Mouse (Mus musculus) heart, adult 9 months (tissue): ENCODE data around the gene Sdad1.

ENCODE experiments used
- DNase-seq, 2 experiments: peaks; one replicate each; pipeline ENCODE4 v3.0.0; 2022; ENCODE audit warnings: low spot score in 2 of 2

Gene Sdad1

DNA sequence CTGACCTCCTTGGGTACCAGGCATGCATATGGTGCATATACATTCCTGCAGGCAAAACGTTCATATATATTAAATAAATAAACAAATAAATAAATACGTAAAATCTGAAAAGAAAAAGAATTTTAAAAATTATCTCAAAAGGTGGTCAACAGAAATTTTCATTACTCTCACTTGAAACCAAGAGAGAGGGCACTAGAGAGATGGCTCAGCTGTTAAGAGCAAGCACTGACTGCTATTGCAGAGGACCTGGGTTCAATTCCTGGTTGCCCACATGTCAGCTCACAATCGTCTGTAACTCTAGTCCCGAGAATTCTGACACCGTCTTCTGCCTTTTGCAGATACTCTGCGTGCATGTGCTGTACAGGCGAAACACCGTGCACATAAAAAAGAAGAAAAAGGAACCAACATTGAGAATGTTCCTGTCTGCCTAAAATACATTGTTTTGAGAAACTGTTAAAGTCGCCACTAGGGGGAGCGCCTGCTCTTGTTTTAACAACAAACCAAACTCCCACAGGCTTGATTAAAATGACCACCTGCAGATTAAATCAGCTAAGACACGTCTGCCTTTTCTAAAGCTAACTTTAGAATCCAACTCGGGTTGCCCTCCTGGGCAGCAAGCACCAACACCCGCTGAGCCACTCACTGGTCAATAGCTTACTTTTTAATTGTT is 1.9 kb upstream of the Sdad1 start:
- DNase-seq = peak; percentile 67 to 87

DNA sequence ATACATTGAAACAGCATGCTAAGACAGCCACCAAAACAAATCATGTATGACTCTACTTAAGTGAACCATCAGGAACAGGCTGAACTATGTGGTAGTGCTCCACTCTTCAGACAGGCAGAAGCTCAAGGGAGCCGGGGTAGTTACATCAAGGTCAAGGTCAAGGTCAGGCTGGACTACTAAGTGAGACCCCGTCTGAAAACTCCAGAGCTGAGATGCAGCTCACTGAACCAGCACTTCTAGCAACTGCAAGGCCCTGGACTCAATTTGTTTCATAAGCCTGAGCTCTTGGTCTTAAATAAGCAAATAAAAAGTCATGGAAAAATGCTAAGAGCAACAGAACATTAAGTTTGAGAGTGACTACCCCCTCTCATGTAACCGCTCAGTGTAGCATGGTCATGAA is 6.0 kb downstream of the Sdad1 start:
- no peak for DNase-seq

DNA sequence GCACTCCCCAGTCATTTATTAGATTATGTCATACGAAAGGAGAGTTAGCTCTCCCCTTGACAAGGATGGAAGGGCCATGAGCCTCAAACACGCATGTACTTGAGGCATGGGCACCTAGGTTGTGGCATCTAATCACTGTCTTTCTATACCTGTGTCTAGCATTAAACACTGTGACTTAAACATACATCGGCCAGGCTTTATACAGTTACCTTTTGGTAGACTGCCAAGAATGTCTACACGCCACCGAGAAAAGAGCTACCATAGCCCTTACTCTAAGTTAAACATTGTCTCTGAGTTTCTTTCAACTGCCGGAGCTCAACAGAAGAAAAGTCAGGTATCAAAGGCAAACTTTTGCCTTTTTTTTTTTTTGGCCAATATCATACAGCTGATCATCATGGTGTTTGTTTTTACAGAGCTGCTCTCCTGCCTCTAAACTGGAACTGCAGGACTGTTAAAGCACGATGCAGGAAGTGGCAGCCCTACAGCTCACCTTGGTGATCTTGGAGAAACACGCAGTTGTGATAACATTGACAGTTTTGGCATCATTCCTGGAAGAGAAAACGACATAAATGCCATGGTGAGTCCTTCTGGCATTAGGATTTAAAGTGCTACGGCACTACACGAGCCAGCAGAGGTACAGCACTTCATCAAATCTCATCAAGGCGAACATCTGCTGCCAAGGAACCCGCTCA is 8.0 kb downstream of the Sdad1 start:
- peak in 1 of 2 experiments; percentile 36 for DNase-seq

DNA sequence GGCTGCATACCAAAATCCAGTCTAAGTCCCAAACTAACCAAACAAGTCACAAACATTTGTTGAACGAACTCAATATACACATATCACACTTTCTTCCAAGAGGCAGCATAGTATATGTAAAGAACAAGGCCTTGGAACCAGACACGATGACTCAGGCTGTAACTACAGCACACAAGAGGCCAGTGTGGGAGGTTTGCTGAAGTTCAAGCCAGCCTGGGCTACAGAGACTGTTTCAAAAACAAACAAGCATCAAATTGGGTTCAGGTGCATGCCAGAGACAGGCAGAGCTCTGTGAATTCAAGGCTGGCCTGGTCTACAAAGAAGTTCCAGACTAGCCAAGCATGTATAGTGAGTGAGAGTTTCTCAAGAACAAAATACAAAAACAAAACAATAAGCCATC is 15.8 kb downstream of the Sdad1 start:
- DNase-seq = no peak

DNA sequence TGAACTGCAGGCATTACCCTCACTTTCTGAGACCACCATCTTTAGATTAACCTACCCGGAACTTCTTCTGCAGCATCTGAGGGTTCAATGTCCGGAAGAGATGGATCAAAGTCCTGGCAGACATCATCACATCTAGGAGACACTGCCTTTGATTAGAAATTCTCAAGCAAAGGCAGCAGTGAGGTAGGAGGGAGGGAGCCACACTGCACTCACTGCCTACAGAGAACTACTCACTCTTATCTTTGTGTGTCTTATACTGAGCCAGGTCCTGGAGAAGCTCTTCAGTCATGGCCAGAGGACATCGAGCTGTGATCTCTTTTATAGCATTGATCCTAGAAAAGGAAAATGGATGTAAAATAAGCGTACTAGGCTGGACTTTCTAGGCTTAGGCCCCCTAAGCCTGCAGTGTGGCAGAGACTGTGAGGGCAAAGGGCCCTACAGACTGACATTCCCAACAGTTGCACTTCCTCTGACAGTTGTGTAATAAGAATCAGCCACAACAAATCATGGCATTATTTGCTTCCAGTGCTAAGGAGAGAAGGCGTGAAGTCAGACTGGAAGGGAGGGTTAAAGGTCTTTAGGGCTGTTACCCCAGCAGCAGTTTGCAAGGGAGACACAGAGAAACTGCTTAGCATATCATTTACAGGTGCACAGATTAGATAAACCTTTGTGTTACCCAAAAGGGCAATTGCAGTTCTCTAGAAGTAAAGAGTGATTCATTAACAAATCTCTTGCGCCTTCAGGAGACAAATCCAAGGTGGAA is 18.4 kb downstream of the Sdad1 start:
- DNase-seq = no peak

DNA sequence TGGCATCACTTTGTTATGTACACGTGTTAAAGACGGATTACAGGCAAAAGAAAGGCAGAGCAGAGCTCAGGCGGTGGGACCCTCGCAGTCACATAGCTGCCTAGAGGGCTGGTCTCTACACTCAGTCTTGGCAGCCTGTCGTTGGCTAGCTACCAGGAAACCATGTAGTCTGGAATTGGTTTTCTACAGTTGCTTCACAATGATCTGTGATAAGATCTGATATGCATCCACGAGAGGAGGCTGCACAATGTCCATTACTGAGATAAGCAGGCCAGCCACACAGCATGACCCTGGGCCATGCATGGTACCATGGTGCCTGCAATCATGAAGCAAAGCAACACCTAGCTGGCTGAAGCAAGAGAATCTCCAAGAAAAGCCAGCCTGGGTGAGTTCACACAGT is 22.4 kb downstream of the Sdad1 start:
- no peak for DNase-seq

DNA sequence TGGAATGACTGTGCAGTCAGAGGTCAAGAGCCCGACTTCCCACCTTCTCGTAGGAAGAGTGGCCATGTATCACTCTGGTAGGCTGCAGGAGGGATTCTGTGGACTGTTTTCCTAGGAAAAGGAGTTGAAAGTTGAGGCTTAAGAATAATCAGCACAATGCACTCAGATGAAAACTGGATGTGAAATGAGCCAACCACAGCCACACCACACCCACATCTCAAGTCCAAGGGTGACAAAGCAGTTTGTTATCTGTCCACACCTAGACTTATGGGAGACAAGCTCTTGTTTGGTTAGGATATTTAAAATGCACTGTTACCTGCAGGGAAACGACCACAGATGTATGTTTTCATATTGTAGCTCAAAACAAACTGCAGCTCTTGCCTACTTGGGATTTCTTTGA is 27.2 kb downstream of the Sdad1 start:
- no peak for DNase-seq

DNA sequence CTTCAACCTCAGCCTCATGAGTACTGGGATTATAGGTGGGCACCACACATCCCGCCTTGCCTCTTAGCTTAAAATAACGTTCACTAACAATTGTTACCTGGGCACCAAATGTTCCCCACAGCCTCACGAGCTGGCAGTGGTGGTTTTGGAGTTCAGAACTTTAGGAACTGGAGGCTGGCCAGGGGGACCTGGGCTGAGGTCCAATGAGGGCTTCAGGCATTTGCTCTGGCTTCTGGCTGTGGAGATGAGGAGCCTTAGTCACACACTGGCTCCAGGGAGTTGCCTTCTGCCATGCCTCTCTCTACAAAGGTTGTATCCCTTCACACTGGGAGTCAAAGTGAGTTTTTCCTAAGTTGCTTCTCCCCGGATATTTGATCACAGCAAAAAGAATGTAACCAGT is 27.7 kb downstream of the Sdad1 start:
- peak in 1 of 2 experiments; percentile 34 for DNase-seq

DNA sequence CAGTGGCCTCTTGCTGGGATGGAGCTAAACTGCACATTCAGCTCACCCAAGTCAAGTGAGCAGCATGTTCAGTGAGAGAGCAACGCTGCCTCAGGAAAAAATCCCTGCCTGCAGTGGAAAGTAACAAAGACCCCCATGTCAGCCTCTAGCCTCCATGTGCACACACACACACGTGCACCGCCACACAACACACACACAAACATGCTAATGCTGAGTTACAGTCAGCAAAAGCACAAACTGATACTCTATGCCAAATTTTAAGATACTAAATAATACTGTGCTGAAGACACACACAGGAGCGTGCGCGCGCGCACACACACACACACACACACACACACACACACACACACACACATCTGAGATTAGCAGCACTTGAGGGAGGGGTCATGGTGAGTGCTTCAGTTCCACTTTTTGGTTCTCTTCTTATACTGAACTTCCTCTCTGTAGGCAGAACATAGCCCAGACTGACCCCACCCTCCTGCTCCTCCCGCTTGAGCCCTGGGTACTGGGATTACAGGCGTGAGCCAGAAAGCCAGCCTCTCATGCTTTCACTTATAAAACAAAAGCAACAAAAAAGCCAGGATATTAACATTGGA is 31.2 kb downstream of the Sdad1 start:
- DNase-seq = peak; percentile 16 to 53

DNA sequence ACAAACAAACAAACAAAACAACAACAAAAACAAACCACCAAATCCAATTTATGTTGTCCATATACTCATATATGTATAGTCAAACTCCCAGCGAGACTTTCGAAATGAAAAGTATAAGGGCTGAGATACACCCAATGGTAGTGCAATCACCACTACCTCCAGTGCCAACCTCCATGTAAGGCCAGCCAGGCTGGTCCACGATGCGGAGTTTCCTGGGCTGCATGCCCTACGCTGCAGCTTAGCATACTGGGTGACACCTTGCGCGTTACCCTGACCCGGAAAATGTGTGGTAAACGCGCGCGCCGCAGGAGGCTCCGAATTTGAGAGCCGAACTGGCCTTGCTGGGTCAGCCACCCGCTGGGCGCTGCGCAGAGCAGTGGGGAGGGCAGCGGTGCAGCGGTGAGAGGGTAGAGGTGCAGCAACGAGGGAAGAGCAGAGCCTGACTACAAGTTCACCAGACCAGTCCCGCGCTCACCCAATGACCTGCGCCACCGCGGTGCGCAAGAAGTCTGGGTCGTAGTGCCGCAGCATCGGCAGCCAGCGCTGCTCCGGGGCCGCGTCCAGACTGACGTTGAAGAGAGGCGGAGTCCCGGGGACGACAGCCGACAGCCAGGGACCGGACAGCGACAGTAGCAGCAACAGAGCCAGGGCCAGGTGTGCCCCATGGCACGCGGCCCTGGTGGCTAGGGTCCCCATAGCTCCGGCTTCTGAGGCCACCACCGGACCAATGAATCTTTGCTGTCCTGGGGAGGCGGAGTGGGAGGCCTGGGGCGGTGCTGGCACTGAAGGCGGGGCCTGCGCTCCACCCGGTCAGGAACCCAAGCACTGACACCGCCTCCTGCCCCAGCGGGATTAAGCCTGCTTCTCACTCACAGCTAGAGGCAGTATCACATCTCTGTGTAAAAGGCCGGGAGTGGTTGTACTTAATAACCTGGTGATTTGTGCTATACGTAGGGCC is 32.6 kb downstream of the Sdad1 start, which contains the start of gene Naaa:
Naaa (minus strand) TSS at position 734 of the 958 bp plus-strand sequence.
- peak; percentile 92 to 93 for DNase-seq

DNA sequence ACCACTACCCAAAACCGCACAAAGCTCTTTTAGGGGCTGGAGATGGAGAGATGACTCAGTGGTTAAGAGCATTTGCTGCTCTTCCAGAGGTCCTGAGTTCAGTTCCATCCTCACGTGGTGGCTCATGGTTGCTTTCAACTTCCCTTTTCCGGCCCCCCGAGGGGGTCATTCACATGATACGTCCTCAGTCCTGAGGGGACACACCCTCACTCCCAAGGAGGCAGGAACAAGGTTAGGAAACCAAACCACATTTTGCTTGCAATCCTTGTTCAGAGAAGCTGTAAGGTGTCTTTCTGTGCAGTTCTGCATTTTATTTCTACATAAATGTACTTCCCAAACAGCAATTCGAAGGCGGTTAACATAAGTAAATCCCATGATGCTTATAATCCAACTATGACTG is 39.8 kb downstream of the Sdad1 start:
- DNase-seq = no peak

DNA sequence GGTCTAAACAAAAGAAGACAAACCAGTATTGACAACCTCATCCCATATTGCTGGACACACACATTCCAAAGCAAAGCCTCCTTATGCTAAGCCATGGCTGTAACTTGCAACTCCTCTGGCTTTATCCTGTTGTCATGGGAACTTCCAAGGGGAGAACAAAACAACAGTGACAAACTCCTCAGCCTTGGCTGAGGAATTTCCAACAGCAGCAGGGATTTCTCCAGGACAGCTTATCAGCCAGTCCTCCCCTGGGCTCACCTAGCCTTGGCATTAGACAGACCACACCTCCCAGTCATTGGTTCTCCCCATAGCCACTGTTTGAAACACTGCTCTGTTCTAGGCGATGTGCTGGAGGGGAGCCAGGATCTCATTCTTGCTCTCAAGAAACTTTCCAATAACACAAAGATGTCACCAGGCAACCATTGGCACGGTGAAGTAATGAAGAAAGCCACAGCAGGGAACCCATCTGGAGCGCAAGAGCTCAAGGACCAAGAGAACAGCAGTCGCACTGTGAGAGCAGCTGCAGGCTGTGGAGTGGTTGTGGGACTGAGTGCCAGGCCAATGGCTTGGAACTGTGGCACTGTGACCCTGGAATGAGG is 46.4 kb downstream of the Sdad1 start:
- DNase-seq = peak; percentile 64 to 80

DNA sequence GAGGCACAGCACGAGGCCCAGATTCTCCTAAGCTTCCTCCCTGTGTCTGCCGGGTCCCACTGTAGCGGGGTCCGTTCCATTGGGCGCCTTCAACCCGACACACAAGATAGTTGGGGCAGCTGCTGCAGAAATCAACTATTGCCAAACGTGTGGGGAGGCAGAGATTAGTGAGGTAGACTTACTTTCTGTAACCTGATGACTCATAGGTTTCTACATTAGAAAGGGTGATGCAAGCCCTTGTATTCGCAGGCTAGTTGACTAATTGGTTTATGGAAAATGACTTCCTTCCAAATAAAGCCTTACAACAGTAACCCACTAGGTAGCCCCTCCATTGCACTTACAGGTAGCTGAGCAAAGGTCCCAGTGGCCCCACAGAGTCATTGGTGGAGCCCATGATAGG is 47.6 kb downstream of the Sdad1 start:
- DNase-seq = no peak

DNA sequence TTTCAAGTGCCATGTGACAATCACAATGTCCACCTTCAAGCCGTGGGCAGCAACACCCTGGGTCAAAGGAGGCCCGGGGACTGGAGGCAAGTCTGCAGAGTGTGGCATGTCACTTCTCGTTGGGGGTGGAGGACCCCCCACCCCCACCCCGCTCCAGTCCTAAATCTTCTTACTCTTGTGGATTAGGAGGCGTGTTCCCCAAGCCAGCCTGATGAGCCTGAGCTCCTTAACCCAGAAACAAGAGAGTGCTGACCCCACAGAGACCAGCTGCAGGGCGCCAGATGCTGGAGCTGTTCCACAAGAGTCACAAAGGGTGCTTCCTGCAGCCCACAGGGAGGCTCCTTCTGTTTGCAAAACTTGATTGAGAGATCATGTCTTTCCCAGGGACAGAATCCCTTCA is 54.1 kb downstream of the Sdad1 start, which contains the start of gene Ppef2:
Ppef2 (minus strand) TSS at position 61 of the 400 bp plus-strand sequence.
- DNase-seq = no peak

DNA sequence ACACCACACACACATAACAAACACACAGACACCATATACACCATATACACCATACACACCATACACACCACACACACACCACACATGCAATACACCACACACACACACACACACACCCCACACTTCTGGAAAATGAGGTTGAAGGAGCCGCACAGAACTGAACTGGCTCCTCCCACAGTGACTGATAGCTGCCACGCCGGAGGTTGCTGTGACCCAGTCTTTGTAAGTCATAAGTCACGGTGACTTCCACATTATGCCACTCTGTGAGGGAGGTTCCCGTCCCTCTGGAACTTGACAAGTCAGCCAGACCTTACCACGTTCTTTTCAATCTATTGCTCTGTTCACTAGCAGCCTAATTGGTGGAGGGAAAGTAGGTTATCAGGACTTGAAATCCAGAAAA is 55.8 kb downstream of the Sdad1 start:
- DNase-seq = no peak

DNA sequence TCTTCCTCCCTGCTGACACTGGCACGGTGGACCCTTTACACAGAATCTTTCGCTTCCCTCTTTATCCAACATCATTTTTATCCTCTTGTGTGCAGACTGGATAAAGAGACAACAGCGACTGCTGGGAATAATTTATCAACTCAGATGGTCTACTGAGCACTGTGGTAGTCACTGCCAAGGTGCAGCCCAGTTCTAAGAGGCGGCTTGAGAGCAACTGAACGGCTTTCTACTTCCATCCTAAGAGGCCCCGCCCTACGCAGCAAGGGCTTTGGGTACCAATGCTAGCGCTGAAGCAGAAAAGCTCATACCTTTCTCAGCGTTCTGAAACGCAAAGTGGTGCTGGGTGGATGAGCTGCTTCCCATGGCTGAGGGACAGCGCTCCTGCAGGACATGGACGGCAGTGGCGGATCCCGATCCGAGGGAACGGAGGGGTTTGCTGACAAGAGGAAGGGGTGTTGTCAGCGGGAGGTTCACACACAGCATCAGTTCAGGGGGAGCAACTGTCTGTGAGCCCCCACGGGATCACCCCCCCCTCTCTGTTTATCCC is 57.4 kb downstream of the Sdad1 start:
- no peak for DNase-seq

DNA sequence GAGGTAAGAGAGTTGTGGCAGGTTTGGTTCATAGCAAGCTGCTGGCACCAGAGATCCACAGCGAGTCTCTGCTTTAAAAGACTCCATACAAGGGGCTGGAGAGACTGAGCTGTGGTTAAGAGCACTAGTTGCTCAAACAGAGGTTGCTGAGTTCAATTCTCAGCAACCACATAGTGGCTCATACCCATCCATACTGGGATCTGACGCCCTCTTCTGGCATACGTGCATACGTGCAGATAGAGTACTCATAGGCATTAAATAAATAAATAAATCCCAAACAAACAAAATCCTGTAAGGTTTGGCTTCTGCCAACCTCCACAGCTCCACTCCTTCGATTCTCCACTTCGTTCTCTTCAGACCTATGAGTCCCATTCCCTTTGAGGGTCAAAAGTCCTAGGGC is 58.2 kb downstream of the Sdad1 start:
- DNase-seq = no peak

DNA sequence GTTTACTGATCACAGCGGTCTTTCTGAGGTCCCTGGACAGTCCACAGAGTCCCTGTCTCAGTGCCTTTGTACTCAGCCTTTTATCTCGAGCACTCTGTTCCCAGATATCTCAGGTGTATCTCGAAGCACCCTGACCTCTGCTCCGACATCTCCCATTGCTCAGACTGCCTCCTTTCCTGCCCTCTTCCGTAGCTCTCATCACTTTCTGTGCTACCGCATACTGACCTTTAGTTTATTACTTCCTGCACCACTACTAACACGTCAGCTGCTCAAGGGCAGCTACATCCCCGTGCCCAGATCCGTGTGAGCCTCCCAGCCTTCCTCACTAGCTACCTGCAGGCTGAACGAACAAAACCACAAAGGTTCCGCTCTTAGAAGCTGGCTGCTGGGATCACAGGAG is 61.7 kb downstream of the Sdad1 start:
- no peak for DNase-seq

DNA sequence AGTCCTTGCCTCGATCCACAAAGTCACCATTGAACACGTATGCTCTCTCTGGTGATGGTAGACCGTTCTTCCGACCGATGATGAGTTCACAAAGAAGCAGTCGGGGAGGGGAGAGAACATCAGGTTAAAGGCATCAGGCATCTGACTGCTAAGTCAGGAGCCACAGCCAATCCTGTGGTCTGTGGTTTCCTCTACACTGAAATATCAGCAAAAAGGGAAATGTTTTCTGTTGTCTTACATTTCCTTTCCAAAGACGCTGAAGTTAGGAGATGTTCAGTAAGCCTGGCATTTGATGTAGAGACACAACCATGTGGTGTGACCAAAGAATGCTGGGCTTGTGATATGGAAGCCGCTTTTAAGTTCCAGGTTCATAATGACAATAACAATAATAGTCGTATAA is 64.8 kb downstream of the Sdad1 start:
- no peak for DNase-seq

DNA sequence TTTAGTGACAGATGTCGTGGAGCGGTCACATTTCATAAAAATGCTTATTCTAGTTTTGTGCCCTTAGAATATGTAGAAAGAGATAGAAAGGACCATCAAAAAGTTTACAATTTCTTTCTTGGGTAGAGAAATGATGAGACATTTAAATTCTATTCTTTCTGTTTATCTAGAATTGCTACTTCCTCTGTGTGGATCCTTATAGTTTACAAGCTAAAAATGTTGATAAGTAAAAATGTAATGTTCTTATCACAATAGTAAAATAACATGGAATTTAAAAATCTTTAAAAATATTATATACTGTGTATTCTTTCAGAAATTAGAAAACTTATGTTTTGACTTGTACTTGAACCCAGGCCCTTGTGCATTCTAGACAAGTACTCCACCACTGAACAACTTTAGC is 65.4 kb downstream of the Sdad1 start:
- DNase-seq = no peak
